Mouse (Mus musculus) layer of hippocampus, postnatal 10 days (tissue): ENCODE results near the gene Msantd2. TPM values are rescaled to one million over a fixed set of nuclear protein-coding genes. Genes with fewer than 3 reads are reported as not detected.

ENCODE experiments used
- DNase-seq, 2 experiments: peaks; one replicate each; pipeline ENCODE4 v3.0.0; 2021; ENCODE audit warnings: low spot score in 2 of 2
- total RNA-seq, 2 experiments: library from RNA; stranded (reverse); gene quantifications; 2 replicates each; pipeline ENCODE4 v1.2.3; 2021

Gene Msantd2
- total RNA-seq, 2 experiments from 2014 or later: 24.5 to 29.1 TPM

GRCm38 (mm10) chr9:37567892-37568604, 78.9 kb downstream of the Msantd2 start:
- peak; percentile 34 to 55 for DNase-seq

GRCm38 (mm10) chr9:37568605-37569214, 79.6 kb downstream of the Msantd2 start:
- no peak for DNase-seq

- DNase-seq: no peak
Observed at GRCm38 (mm10) chr9:37569231-37569835, 80.2 kb downstream of the Msantd2 start.

GRCm38 (mm10) chr9:37572204-37572876, 83.2 kb downstream of the Msantd2 start:
- DNase-seq: no peak

Other genes starting within 250 kb of the Msantd2 start
- 1 to 10 TPM; 1.2 to 2.0 TPM for gene Slc37a2, start 233.6 kb upstream of the Msantd2 start, total RNA-seq
- gene Ccdc15, start 140.9 kb upstream of the Msantd2 start, total RNA-seq: 1 to 10 TPM; 3.1 to 4.0 TPM
- 10 to 100 TPM; 66.7 to 72.3 TPM for gene Hepacam, start 122.0 kb upstream of the Msantd2 start, total RNA-seq
- gene Robo4, start 87.4 kb upstream of the Msantd2 start, total RNA-seq: 1 to 10 TPM; 6.9 to 8.3 TPM
- gene Robo3, start 56.1 kb upstream of the Msantd2 start, total RNA-seq: 10 to 100 TPM; 14.9 to 22.8 TPM
- 10 to 100 TPM; 30.3 to 31.5 TPM for gene Esam, start 38.8 kb downstream of the Msantd2 start, total RNA-seq
- gene Vsig2, start 49.9 kb downstream of the Msantd2 start, total RNA-seq: 1 to 10 TPM; 2.4 to 4.8 TPM
- 1,000 to 10,000 TPM; 1,430 to 1,457 TPM for gene Nrgn, start 63.6 kb downstream of the Msantd2 start, total RNA-seq
- gene Siae, start 66.4 kb downstream of the Msantd2 start, total RNA-seq: 10 to 100 TPM; 10.9 to 12.0 TPM
- gene Spa17, start 124.4 kb downstream of the Msantd2 start, total RNA-seq: 1 to 10 TPM; 2.2 TPM
- 10 to 100 TPM; 53.4 to 55.6 TPM for gene Tbrg1, start 168.0 kb downstream of the Msantd2 start, total RNA-seq
- gene Panx3, start 179.9 kb downstream of the Msantd2 start, total RNA-seq: not detected
- not detected for gene Olfr160, start 226.9 kb downstream of the Msantd2 start, total RNA-seq